In the genomic region with DNA sequence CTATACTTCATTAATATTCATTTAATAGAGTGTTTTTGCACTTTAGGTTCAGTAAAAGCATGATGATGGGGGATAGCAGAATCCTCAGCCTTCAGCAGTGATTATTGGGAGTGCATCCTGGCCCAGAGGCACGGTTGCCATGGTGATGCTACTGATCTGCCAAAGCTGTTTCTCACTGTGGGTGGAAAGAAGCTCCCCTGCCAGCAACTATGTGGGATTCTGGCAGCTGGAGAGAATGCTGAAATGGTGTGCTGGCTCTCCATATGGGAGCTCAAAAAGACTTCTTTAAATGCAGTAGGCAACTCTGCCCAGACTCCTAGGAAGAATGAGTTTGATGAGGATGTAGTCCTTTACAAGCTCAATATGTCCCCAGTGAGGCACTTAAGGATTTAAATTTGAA, we compare ENCODE assay signal across 9 mouse cellular contexts.
DNase-seq lines count a peak whose midpoint lies in the region; ATAC-seq lines count a peak whose summit lies in the region.
"Had no signal": no experiment of that assay in that cellular context is flagged by ENCODE, and none has a peak within 500 bp of the region (broad histone marks: within the 10 kb centered on the region; RNA-seq: fewer than 3 reads in every experiment).

No protein-coding gene starts in this region.

- H3K27me3 ChIP-seq in liver, embryonic 11.5 days (replicated peaks; ENCODE audit: control insufficient read depth, insufficient read depth, low read length), result no peaks in the 10 kb centered on the region
- H3K27me3 ChIP-seq: lung, embryonic 15.5 days had no signal

- no peak overlapping the region for H3K9ac ChIP-seq in liver, embryonic 11.5 days (ENCODE audit: low read depth, low read length)
- H3K9ac ChIP-seq: lung, embryonic 15.5 days had no signal

- H3K27ac ChIP-seq in liver, embryonic 11.5 days (ENCODE audit: low read depth, low read length), result no peak overlapping the region
- H3K27ac ChIP-seq: lung, embryonic 15.5 days had no signal

- peak; percentile 6 for DNase-seq in R1 (ENCODE audit: low read depth, low spot score)
- peak; percentile 97 for DNase-seq in cerebellum, adult 9-11 months
- peak; percentile 85 to 87 for DNase-seq in frontal cortex, postnatal 10 days (ENCODE audit: low spot score in 2 of 2)
- peak; percentile 53 to 96 for DNase-seq in left cerebral cortex, adult 8-10 months (ENCODE audit: low spot score in 2 of 2)
- peak; percentile 9 for DNase-seq in retina, postnatal 7 days (ENCODE audit: low read depth, low spot score)
- DNase-seq in liver, embryonic 11.5 days (ENCODE audit: low spot score), result no peak
- no peak for DNase-seq in kidney, postnatal 14 days

- no peak overlapping the region for H3K4me2 ChIP-seq in liver, embryonic 11.5 days
- H3K4me2 ChIP-seq: lung, embryonic 15.5 days had no signal

- H3K4me3 ChIP-seq in liver, embryonic 11.5 days (ENCODE audit: low read depth, low read length), result no peak overlapping the region
- H3K4me3 ChIP-seq: lung, embryonic 15.5 days had no signal

- WGBS in liver, embryonic 11.5 days, result 8% methylated on average over 1 of the region's 1 CpGs

- H3K36me3 ChIP-seq in liver, embryonic 11.5 days (ENCODE audit: control insufficient read depth, insufficient read depth, low read length), result no peaks in the 10 kb centered on the region
- H3K36me3 ChIP-seq: lung, embryonic 15.5 days had no signal

- H3K4me1 ChIP-seq in liver, embryonic 11.5 days (replicated peaks; ENCODE audit: control insufficient read depth, insufficient read depth, low read length), result no peaks in the 10 kb centered on the region
- H3K4me1 ChIP-seq: lung, embryonic 15.5 days had no signal

- no peaks in the 10 kb centered on the region for H3K9me3 ChIP-seq in liver, embryonic 11.5 days (ENCODE audit: control insufficient read depth, low read length)
- H3K9me3 ChIP-seq: lung, embryonic 15.5 days had no signal

- no peak for ATAC-seq in liver, embryonic 11.5 days (replicated peaks; ENCODE audit: low FRiP score)
- no peak for ATAC-seq in granulocyte monocyte progenitor cell, adult 5-6 weeks (replicated peaks; ENCODE audit: poor library complexity, severe bottlenecking)

Comparison
In these comparisons a context has a peak if more than half of its experiments do, and no peak if none do; other contexts are left out.
1. DNase-seq: peak in R1 (single experiment), cerebellum, adult 9-11 months (single experiment), frontal cortex, postnatal 10 days (2 of 2), left cerebral cortex, adult 8-10 months (2 of 2) and retina, postnatal 7 days (single experiment); none in liver, embryonic 11.5 days (single experiment) and kidney, postnatal 14 days (single experiment).